Mouse (Mus musculus) testis, adult 2 months (tissue): Measurements from ENCODE around the gene Sema6d.

Experiments used
- CTCF ChIP-seq: fragments of 200-500 bp; IDR thresholded peaks from 2 replicates; pipeline ENCODE4 v1.5.1; 2012; ENCODE audit warnings: low read depth, mild to moderate bottlenecking, inconsistent platforms, low read length, moderate library complexity; ENCODE audit not compliant: control insufficient read depth, insufficient read depth, insufficient replicate concordance
- POLR2A ChIP-seq: fragments of 200-500 bp; IDR thresholded peaks from 2 replicates; pipeline ENCODE4 v1.6.1; 2012; ENCODE audit warnings: low read depth, mild to moderate bottlenecking, inconsistent platforms, low read length, moderate library complexity; ENCODE audit not compliant: control insufficient read depth

DNA sequence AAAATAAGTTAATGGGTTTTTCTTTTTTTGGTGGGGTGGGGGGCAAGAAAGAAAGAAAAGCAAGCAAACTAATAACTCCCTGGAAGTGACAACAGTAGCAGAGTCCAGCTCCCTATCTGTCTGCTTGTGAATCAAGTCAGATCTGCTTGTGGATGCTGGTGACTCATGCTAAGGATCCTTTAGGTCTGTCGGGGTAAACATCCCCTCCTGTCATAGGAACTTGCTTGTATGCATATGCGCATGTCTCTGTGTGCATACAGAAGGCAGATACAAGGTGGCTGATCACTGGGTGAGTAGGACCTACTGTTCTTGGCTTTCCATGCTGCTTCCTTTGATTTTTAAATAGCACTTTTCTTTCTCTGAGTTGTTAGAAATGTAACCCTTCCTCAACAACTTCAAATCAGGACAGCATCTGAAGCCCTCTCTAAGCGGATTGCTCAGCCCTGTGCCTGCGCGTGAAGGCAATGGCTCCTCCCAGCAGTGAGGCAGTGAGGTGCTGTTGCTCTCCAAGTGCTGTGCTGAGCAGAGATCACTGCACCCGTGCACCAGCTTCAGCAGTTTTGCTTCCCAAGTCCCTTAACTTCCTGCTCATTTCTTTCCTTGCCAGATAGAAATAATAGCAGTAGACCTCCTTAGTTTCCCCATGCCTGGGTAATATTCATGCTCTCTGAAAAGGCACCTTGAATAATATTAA lies 550.9 kb downstream of the Sema6d start:
- TF ChIP-seq POLR2A (no peak), CTCF (no peak)
